Mouse (Mus musculus) CH12F3 (cell line): Measurements from ENCODE around the gene Acvr2b.

Experiments used
- in situ Hi-C: fragments of 300-500 bp; cut with MboI; formaldehyde crosslinking; loops from 2 replicates; pipeline ENCODE4 v1.14.3; 2020; ENCODE audit warnings: low sequenced_read_pairs

Acvr2b gene

DNA sequence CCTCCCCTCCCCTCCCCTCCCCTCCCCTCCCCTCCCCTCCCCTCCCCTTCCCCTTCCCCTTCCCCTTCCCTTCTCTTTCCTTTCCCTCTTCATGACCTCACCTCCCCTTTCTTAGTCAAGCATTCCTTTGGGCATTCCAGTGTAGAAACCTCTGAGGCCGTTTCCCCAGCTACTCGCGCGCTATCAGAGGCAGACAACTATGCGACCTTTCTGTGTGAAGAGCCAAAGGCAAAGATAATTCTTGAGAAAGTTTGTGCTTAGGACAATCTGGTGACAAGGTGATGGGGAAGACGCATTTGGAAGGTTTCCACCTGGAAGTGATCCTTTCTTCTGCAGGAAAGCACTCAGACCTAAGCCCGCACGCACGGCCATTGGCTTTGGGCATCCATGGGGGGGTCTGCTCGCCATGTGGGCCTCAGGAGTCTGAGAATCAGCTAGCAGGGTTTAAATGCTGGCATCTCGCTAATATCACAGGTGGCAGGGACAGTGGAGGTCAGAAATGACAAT, 70.5 kb downstream of the Acvr2b start:
- in situ Hi-C loops, result no loop called here

DNA sequence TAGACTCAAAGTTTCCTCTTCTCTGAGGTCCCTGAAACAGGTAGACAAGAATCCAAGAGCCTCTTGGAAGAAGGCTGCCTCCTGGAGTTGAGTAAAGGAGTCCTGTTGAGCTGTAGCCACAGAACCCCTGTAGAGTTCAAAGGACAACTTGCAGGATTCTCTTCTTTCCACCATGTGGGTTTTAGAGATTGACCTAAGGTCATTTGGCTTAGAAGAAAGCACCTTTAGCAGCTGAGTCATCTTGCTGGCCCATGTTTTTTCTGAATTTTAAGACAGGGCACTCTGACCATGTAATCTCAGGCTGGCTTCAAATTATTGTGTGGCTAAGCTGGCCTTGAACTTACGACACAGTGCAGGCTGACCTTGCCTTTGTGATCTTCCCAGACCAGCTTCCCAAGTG, 71.1 kb downstream of the Acvr2b start:
- in situ Hi-C loops, result no loop called here

DNA sequence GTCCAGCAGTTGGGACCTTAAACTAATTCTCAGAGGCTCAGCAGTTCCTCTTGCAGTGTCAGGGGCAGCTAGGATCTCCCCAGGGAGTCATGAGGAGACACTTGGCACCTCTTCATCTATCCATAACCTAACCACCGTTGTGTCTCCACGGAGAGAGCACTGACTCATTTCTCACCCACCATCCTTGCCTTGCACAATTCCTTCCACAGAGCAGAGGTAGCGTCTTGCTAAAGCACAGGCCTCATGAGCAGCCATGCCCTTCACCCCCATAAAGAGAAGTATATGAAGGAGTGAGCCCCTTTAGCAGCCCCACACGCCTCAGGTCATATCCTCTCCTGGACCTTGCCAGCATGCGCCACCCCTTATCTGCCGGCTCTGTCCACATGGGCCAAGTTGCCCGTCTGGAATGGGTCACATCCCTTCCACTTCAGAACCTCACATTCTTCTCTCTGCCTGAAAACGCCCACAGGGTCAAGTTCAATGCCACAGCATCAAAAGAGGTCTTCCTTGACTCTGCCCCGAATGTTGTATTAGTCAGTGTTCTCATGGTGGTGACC, 71.8 kb downstream of the Acvr2b start:
- in situ Hi-C loops, result no loop called here

DNA sequence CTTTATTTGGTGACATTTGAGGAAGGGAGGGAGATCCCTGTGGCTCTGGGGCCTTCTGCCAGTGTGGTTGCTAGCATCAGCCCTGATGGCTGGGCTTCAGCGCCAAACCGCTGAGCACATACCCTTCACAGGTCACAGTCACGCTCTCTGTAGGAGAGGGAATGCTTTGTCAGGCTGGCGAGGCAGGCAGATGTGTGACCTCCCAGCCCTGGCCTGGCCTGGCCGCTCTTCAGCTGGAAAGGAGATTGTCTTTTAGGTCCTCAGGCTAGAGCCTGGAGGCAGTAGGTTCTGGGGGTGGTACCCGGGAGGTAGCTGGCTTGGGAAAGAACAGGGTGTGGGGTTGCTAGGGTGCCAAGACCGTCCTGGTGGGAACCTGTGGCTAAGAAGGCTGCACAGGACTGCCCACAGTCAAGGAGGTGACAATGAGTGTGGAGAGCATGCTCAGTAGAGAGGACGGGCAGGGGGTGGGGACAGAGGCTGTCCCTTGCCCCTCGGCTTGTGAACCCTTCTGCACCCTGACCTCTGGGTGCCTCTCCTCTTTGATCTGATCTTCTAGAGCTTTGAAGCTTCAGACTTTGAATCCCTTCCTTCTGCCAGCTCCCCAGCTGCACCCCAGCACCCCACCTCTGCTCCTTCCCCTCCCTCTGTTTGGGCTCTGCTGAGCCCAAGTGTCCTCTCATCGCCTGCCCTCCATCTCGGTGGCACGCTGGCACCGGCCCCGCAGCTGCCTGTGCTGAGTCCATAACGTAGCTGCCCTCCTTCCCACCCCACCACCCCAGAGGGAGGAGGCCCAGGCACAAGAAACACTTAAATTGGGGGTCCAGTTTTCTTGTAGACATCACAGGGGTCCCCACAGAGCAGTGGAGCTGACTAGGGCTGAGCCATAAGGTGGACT, 73.0 kb downstream of the Acvr2b start:
- in situ Hi-C loops, result no loop called here

DNA sequence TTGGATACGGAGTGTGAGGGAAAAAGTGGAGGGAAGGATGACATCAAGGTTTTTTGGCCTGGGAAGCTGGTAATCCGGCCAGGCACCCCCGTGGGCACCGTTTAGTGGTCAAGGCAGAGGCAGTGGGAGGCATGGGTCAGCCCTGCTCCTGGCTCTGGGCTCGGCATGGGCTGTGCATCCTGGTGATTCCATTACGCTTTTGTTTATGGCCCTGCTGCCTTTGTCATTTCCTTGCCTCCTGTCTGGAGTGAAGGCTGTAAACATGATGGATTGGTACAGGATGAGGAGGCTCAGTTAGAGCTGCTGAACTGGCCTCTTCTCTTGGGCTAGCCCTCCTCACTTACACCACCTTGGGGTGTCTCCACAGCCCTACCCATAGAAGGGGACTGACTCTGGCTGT, 75.8 kb downstream of the Acvr2b start:
- in situ Hi-C loops, result no loop called here

DNA sequence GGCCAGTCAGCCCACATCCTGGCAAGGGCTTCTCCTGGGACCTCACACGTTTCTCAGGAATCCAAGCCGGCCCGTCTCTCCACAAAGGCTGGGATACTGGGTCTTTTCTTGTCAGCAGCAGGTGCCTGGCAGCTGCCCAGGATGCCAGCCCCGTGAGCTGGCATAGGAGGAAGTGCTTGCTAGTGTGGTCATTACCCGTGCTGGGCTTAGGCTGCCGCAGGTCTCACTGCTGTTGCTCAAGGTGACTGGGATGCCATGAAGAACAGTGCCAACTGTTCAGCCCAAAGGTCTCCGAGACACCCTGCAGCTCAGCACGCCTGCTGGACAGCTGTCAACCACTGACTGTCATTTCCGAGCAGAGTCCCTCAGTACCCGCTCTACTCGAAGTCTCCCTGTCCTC, 76.4 kb downstream of the Acvr2b start:
- in situ Hi-C loops, result no loop called here

DNA sequence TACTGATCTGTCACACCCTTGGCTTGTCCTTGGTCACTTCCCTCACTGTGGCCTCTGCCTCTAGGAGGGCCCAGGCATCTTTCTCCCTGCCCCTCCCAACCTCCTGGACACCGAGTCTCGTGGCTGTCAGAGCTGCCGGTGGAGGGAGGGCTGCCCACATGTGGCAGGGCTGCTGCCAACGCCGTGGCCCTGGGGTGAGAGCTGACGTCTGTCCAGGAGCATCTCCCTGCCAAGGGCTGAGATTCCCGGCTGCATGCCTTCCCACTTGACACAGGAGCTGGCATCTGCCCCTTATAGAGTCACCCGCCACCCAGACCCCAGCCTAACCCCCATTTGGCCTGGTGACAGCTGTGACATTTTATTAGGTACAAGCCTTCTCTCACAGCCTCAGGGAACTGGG, 77.4 kb downstream of the Acvr2b start:
- in situ Hi-C loops, result no loop called here

DNA sequence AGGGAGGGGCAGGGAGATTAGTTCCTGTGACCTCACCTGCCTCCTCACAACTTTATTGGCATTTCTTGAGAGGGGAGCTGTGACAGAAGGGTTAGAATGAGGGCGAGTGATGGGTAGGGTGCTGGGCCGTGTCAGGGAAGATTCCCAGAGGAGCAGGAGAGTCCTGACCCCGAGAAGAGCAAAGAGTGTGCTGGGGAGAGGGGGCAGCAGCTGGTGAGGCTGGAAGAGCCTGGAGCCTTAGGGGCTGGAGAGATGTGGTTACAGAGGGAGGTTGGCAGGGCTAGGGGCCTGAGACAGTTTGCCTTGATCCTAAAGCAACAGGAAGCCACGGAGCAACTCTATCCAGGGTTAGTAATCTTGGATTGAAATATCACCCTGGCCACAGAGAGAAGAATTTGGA, 79.7 kb downstream of the Acvr2b start:
- in situ Hi-C loops, result no loop called here

DNA sequence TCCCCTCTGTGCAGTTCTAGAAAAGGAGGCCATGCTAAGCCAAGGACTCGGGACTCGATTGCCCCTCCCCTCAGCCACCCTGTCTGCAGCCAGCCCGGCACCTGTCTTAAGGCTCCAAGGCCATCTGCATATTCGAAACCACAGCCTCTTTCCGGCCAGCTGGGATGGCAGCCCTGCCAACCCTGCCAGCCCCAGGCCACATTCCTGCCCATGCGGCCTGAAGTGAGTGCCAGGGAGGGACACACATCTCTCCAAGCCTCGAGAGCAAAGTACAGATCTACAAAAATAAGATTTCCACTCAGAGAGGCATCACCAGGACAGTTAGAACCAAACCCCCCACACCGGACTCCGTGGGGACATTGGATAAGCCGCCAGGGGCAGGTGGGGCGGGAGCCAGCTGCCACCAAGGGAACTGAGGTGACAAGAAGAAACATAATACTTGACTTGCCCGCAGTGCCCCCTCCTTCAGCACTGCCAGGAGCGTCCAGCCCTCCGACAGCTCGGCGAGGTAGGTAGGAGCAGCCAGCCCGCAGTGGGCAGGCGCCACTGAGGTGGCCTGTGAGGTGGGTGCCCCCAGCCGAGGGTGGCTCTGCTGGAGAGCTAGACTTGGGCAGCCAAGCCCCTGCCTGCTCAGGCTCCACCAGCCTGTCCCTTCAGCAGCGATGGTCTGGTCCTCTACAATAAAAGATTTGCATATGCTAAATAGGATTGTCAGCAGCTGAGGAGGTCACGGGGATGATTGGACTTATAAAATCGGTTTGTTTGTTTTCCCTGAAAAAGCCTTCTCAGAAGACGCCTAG, 81.8 kb downstream of the Acvr2b start:
- in situ Hi-C loops, result no loop called here

DNA sequence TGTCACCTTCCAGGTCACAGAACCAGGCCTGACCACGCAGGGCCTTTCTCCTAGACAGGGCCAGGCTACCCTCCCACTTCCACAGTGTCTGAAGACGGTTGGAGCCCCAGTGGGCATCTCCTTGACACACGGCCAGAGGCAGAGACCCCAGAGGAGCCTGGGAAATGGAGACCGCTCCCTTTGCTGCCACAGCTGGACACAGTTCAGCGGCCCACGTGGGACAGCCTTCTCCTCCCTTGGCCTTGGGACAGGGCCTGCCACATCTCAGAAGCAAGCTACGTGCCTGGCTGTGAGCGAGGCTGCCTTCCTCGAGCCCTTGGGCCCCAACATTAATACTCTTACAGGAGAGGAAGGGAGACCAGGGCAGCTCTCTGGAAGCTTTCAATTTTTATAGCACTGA, 82.5 kb downstream of the Acvr2b start:
- in situ Hi-C loops, result no loop called here
